Mouse (Mus musculus): ENCODE results near the gene Casp8. TPM values are rescaled to one million over a fixed set of nuclear protein-coding genes. Genes with fewer than 3 reads are reported as not detected.
"Not testable (repeated sequence)": the region's sequence is repeated elsewhere in the genome, so short reads cannot be mapped to it uniquely, and the experiment has no call there.

Gene Casp8
- 58.1 TPM in 2 replicates for polyA plus RNA-seq (2015; fragmentation: Nextera tagmentation; extraction: Ambion mirVana)

GRCm38 (mm10) chr1:58795291-58796058 lies at the start of gene Casp8:
Gene Casp8 (plus strand): TSS chr1:58795374.
- ATAC-seq (ENCODE audit: borderline replicate concordance, extremely low read depth, low FRiP score, low TSS enrichment), result peak; percentile 89
- Histone ChIP-seq H3K9me3 (no peaks in the 10 kb centered on the region), H3K36me3 (peaks cover 6% of the 10 kb centered on the region; the same call in 1 of the 2 replicates), H3K27me3 (no peaks in the 10 kb centered on the region), H3K27ac (peak within 1 kb of the TSS; percentile 94), H3K4me3 (peak within 1 kb of the TSS; percentile 76), H3K4me1 (peaks cover 13% of the 10 kb centered on the region; the same call in 1 of the 2 replicates), H3K4me2 (peak within 1 kb of the TSS; percentile 72), H3K9ac (peak within 1 kb of the TSS; percentile 88)
- WGBS, result under 1% methylated on average over 42 of the region's 42 CpGs

- peaks cover 69% of the 10 kb centered on the region for H3K36me3 ChIP-seq
- no peaks in the 10 kb centered on the region for H3K27me3 ChIP-seq
- no peak for ATAC-seq (ENCODE audit: borderline replicate concordance, extremely low read depth, low FRiP score, low TSS enrichment)
- H3K9ac ChIP-seq, result no peak overlapping the region
- no peak overlapping the region for H3K4me3 ChIP-seq
- no peak overlapping the region for H3K4me2 ChIP-seq
- WGBS, result 73% methylated on average over 9 of the region's 9 CpGs
- H3K9me3 ChIP-seq, result no peaks in the 10 kb centered on the region
- no peaks in the 10 kb centered on the region for H3K4me1 ChIP-seq
- no peak overlapping the region for H3K27ac ChIP-seq
These were observed 48.3 kb upstream of the Casp8 start for GRCm38 (mm10) chr1:58746880-58747279.

- Histone ChIP-seq H3K36me3 (peaks cover 29% of the 10 kb centered on the region), H3K4me2 (no peak overlapping the region), H3K27me3 (no peaks in the 10 kb centered on the region), H3K27ac (no peak overlapping the region), H3K9ac (no peak overlapping the region), H3K9me3 (no peaks in the 10 kb centered on the region), H3K4me1 (no peaks in the 10 kb centered on the region), H3K4me3 (no peak overlapping the region)
- WGBS, result 89% methylated on average over 3 of the region's 3 CpGs
- no peak for ATAC-seq (ENCODE audit: borderline replicate concordance, extremely low read depth, low FRiP score, low TSS enrichment)
These were observed 35.7 kb upstream of the Casp8 start for GRCm38 (mm10) chr1:58759451-58759850.

- 73% methylated on average over 1 of the region's 1 CpGs for WGBS
- Histone ChIP-seq H3K9me3 (no peaks in the 10 kb centered on the region), H3K4me3 (no peak overlapping the region), H3K9ac (no peak overlapping the region), H3K4me1 (no peaks in the 10 kb centered on the region), H3K4me2 (no peak overlapping the region), H3K27ac (no peak overlapping the region), H3K36me3 (peaks cover 19% of the 10 kb centered on the region), H3K27me3 (no peaks in the 10 kb centered on the region)
- no peak for ATAC-seq (ENCODE audit: borderline replicate concordance, extremely low read depth, low FRiP score, low TSS enrichment)
These were observed 34.6 kb upstream of the Casp8 start for GRCm38 (mm10) chr1:58760581-58760980.

- 71% methylated on average over 5 of the region's 5 CpGs for WGBS
- H3K4me3 ChIP-seq; H3K27me3 ChIP-seq; H3K9ac ChIP-seq; H3K27ac ChIP-seq; H3K9me3 ChIP-seq; H3K4me2 ChIP-seq; ATAC-seq (ENCODE audit: borderline replicate concordance, extremely low read depth, low FRiP score, low TSS enrichment); H3K4me1 ChIP-seq: not testable (repeated sequence)
- peaks cover 12% of the 10 kb centered on the region; the same call in 1 of the 2 replicates for H3K36me3 ChIP-seq
These were observed 33.5 kb upstream of the Casp8 start for GRCm38 (mm10) chr1:58761391-58762275.

GRCm38 (mm10) chr1:58762576-58762975 lies 32.6 kb upstream of the Casp8 start:
- no peaks in the 10 kb centered on the region for H3K9me3 ChIP-seq
- peaks cover 10% of the 10 kb centered on the region; the same call in 1 of the 2 replicates for H3K36me3 ChIP-seq
- no peak overlapping the region for H3K4me2 ChIP-seq
- H3K27ac ChIP-seq, result no peak overlapping the region
- H3K4me3 ChIP-seq, result no peak overlapping the region
- no peak overlapping the region for H3K9ac ChIP-seq
- 79% methylated on average over 5 of the region's 5 CpGs for WGBS
- ATAC-seq (ENCODE audit: borderline replicate concordance, extremely low read depth, low FRiP score, low TSS enrichment), result no peak
- H3K4me1 ChIP-seq, result no peaks in the 10 kb centered on the region
- no peaks in the 10 kb centered on the region for H3K27me3 ChIP-seq

GRCm38 (mm10) chr1:58766446-58766845 lies 28.7 kb upstream of the Casp8 start:
- not testable (repeated sequence) for H3K9me3 ChIP-seq; H3K4me2 ChIP-seq; H3K4me1 ChIP-seq; H3K36me3 ChIP-seq; H3K27me3 ChIP-seq; H3K27ac ChIP-seq; H3K4me3 ChIP-seq; H3K9ac ChIP-seq; ATAC-seq (ENCODE audit: borderline replicate concordance, extremely low read depth, low FRiP score, low TSS enrichment)
- 85% methylated on average over 4 of the region's 4 CpGs for WGBS

GRCm38 (mm10) chr1:58769136-58769535 lies 26.0 kb upstream of the Casp8 start:
- H3K9me3 ChIP-seq, result no peaks in the 10 kb centered on the region
- H3K27ac ChIP-seq, result no peak overlapping the region
- no peak overlapping the region for H3K4me3 ChIP-seq
- H3K4me2 ChIP-seq, result no peak overlapping the region
- H3K9ac ChIP-seq, result no peak overlapping the region
- no peaks in the 10 kb centered on the region for H3K4me1 ChIP-seq
- no peaks in the 10 kb centered on the region for H3K27me3 ChIP-seq
- no peak for ATAC-seq (ENCODE audit: borderline replicate concordance, extremely low read depth, low FRiP score, low TSS enrichment)
- no peaks in the 10 kb centered on the region for H3K36me3 ChIP-seq

GRCm38 (mm10) chr1:58769701-58770100 lies 25.5 kb upstream of the Casp8 start:
- Histone ChIP-seq H3K4me2 (no peak overlapping the region), H3K36me3 (no peaks in the 10 kb centered on the region), H3K4me1 (no peaks in the 10 kb centered on the region), H3K27me3 (no peaks in the 10 kb centered on the region), H3K9ac (no peak overlapping the region), H3K9me3 (no peaks in the 10 kb centered on the region), H3K27ac (no peak overlapping the region), H3K4me3 (no peak overlapping the region)
- no peak for ATAC-seq (ENCODE audit: borderline replicate concordance, extremely low read depth, low FRiP score, low TSS enrichment)
- 53% methylated on average over 9 of the region's 9 CpGs for WGBS

GRCm38 (mm10) chr1:58770111-58770720 lies 25.0 kb upstream of the Casp8 start:
- no peak overlapping the region for H3K4me3 ChIP-seq
- no peaks in the 10 kb centered on the region for H3K27me3 ChIP-seq
- 26% methylated on average over 7 of the region's 7 CpGs for WGBS
- no peak overlapping the region for H3K4me2 ChIP-seq
- H3K36me3 ChIP-seq, result no peaks in the 10 kb centered on the region
- no peaks in the 10 kb centered on the region for H3K4me1 ChIP-seq
- no peak for ATAC-seq (ENCODE audit: borderline replicate concordance, extremely low read depth, low FRiP score, low TSS enrichment)
- no peak overlapping the region for H3K27ac ChIP-seq
- H3K9ac ChIP-seq, result no peak overlapping the region
- no peaks in the 10 kb centered on the region for H3K9me3 ChIP-seq

- H3K36me3 ChIP-seq, result no peaks in the 10 kb centered on the region
- WGBS, result 62% methylated on average over 3 of the region's 3 CpGs
- H3K4me1 ChIP-seq, result no peaks in the 10 kb centered on the region
- no peak overlapping the region for H3K27ac ChIP-seq
- no peak overlapping the region for H3K9ac ChIP-seq
- H3K9me3 ChIP-seq, result no peaks in the 10 kb centered on the region
- ATAC-seq (ENCODE audit: borderline replicate concordance, extremely low read depth, low FRiP score, low TSS enrichment), result no peak
- H3K4me3 ChIP-seq, result no peak overlapping the region
- no peaks in the 10 kb centered on the region for H3K27me3 ChIP-seq
- no peak overlapping the region for H3K4me2 ChIP-seq
These were observed 23.1 kb upstream of the Casp8 start for GRCm38 (mm10) chr1:58772084-58772483.

- no peaks in the 10 kb centered on the region for H3K9me3 ChIP-seq
- H3K4me2 ChIP-seq, result no peak overlapping the region
- H3K9ac ChIP-seq, result no peak overlapping the region
- no peak for ATAC-seq (ENCODE audit: borderline replicate concordance, extremely low read depth, low FRiP score, low TSS enrichment)
- no peaks in the 10 kb centered on the region for H3K4me1 ChIP-seq
- no peak overlapping the region for H3K27ac ChIP-seq
- H3K27me3 ChIP-seq, result no peaks in the 10 kb centered on the region
- no peak overlapping the region for H3K4me3 ChIP-seq
- no peaks in the 10 kb centered on the region for H3K36me3 ChIP-seq
These were observed 21.9 kb upstream of the Casp8 start for GRCm38 (mm10) chr1:58773280-58773679.

Measured in lung, embryonic 15.5 days (tissue).